Mouse (Mus musculus) embryonic facial prominence, embryonic 11.5 days (tissue): Measurements from ENCODE around the gene Rrh. TPM values are rescaled to one million over a fixed set of nuclear protein-coding genes. Genes with fewer than 3 reads are reported as not detected.
A peak's percentile ranks its signal among the peaks of the same experiment; 100 is the strongest.

ENCODE experiments used
- ATAC-seq: fragments of 200-750 bp; cut with Nextera tagmentation; replicated peaks from 2 replicates; pipeline ENCODE4 v1.8.0; 2017; ENCODE audit warnings: low read depth; ENCODE audit not compliant: insufficient number of reproducible peaks, low FRiP score, low TSS enrichment
- DNase-seq: peaks from one replicate; pipeline ENCODE4 v3.0.0-alpha.2; 2015; ENCODE audit warnings: low spot score
- H3K27ac ChIP-seq: fragments of 300-500 bp; sonication (generic); replicated peaks from 2 replicates; pipeline ENCODE4 v1.5.1; 2014; ENCODE audit warnings: mild to moderate bottlenecking, low read depth, low read length, control low read depth
- H3K27me3 ChIP-seq: fragments of 300-500 bp; sonication (generic); 2 replicates; pipeline ENCODE4 v1.6.1; 2014; ENCODE audit warnings: mild to moderate bottlenecking, low read length, moderate library complexity, mixed read lengths; ENCODE audit not compliant: control insufficient read depth, insufficient read depth
- H3K36me3 ChIP-seq: fragments of 300-500 bp; sonication (generic); replicated peaks from 2 replicates; pipeline ENCODE4 v1.6.1; 2014; ENCODE audit warnings: low read depth, mild to moderate bottlenecking, low read length, moderate library complexity, mixed read lengths; ENCODE audit not compliant: control insufficient read depth, insufficient read depth
- H3K4me1 ChIP-seq: fragments of 300-500 bp; sonication (generic); 2 replicates; pipeline ENCODE4 v1.6.1; 2014; ENCODE audit warnings: low read length, mixed read lengths; ENCODE audit not compliant: control insufficient read depth, insufficient read depth
- H3K4me2 ChIP-seq: fragments of 300-500 bp; sonication (generic); 2 replicates; pipeline ENCODE4 v1.6.1; 2014; ENCODE audit warnings: low read depth, mild to moderate bottlenecking, control low read depth, low read length, moderate library complexity
- H3K4me3 ChIP-seq: fragments of 300-500 bp; sonication (generic); 2 replicates; pipeline ENCODE4 v1.5.1; 2014; ENCODE audit warnings: low read depth, low read length, control low read depth
- H3K9ac ChIP-seq: fragments of 300-500 bp; sonication (generic); replicated peaks from 2 replicates; pipeline ENCODE4 v1.6.1; 2014; ENCODE audit warnings: mild to moderate bottlenecking, control low read depth, low read length
- H3K9me3 ChIP-seq: fragments of 300-500 bp; sonication (generic); replicated peaks from 2 replicates; pipeline ENCODE4 v1.6.1; 2016; ENCODE audit warnings: mild to moderate bottlenecking, low read length, inconsistent platforms, mixed read lengths; ENCODE audit not compliant: control insufficient read depth
- WGBS: fragments of 180-500 bp; shearing (Covaris S2); extraction: QIAGEN DNeasy Blood & Tissue Kit; methylation state at CpG from one replicate; pipeline ENCODE4 v1.1.7; 2014; 5-methylcytosine and 5-hydroxymethylcytosine counted together
- polyA plus RNA-seq: library from polyadenylated mRNA; unstranded; fragments of >200 nt; fragmentation: Nextera tagmentation; extraction: Ambion mirVana; gene quantifications from 2 replicates; pipeline ENCODE4 v1.2.1, GENCODE M21; 2014

The Rrh gene
- polyA plus RNA-seq = 0.15 and 0.61 TPM in 2 replicates

- no peak within 1 kb of the TSS for H3K4me2 ChIP-seq
- H3K27ac ChIP-seq = no peak within 1 kb of the TSS
- H3K9ac ChIP-seq = no peak within 1 kb of the TSS
- no peaks in the 10 kb centered on the region for H3K27me3 ChIP-seq
- no peaks in the 10 kb centered on the region for H3K4me1 ChIP-seq
- H3K36me3 ChIP-seq = peaks cover 2% of the 10 kb centered on the region; the same call in 1 of the 2 replicates
- H3K4me3 ChIP-seq = no peak within 1 kb of the TSS
- H3K9me3 ChIP-seq = no peaks in the 10 kb centered on the region
- ATAC-seq = no peak
- WGBS = 81% methylated on average over 11 of the region's 11 CpGs
- no peak for DNase-seq
Measured at GRCm38 (mm10) chr3:129822206-129822775, at the start of gene Rrh. Gene Rrh, minus strand, starts transcription at chr3:129822587.

- Histone ChIP-seq H3K4me1 (no peaks in the 10 kb centered on the region), H3K9ac (no peak overlapping the region), H3K4me3 (no peak overlapping the region), H3K36me3 (no peaks in the 10 kb centered on the region), H3K4me2 (no peak overlapping the region), H3K27ac (no peak overlapping the region), H3K9me3 (no peaks in the 10 kb centered on the region), H3K27me3 (no peaks in the 10 kb centered on the region)
- 48% methylated on average over 14 of the region's 14 CpGs for WGBS
- ATAC-seq (no peak), DNase-seq (peak; percentile 31)
Measured at GRCm38 (mm10) chr3:129863698-129864097, 41.3 kb upstream of the Rrh start.

DNA sequence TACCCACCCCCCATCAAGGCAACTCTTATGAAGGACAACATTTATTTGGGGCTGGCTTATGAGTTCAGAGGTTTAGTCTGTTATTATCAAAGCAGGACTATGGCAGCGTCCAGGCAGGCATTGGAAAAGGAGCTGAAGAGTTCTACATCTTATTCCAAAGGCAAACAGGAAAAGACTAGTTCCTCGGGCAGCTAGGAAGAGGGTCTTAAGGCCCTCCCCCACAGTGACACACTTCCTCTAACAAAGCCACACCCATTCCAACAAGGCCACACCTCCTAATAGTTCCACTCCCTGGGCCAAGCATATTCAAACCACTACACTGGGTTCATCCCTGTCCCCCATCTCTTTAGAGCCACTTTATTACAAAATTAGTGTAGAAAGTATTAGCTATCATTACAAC is 40.2 kb upstream of the Rrh start:
- Histone ChIP-seq H3K4me1 (no peaks in the 10 kb centered on the region), H3K9ac (no peak overlapping the region), H3K27ac (no peak overlapping the region), H3K4me2 (no peak overlapping the region), H3K9me3 (no peaks in the 10 kb centered on the region), H3K36me3 (no peaks in the 10 kb centered on the region), H3K4me3 (no peak overlapping the region), H3K27me3 (no peaks in the 10 kb centered on the region)
- ATAC-seq (no peak), DNase-seq (no peak)
- 84% methylated on average over 2 of the region's 2 CpGs for WGBS

DNA sequence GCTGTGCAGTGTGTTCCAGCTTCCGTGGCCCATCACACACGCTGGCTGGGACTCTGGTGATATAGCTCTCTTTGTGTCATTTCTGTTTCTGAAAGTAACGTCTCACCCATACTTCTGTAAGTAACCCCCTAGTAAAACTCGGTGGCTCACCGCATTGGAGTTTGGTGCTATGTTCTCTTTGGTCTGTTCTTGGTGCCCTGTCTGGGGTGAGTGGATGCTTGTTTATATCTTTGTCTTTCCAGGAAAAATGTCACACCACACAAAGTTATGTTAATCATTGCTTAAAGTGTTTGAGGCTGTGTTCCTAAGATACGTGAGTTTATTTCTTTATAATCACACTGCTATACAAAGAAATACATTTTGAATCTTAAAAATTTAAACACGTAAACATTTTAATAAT is 24.5 kb upstream of the Rrh start:
- Histone ChIP-seq H3K4me1 (no peaks in the 10 kb centered on the region), H3K36me3 (no peaks in the 10 kb centered on the region), H3K9me3 (no peaks in the 10 kb centered on the region), H3K4me2 (no peak overlapping the region), H3K9ac (no peak overlapping the region), H3K27me3 (no peaks in the 10 kb centered on the region), H3K27ac (no peak overlapping the region), H3K4me3 (no peak overlapping the region)
- DNase-seq (no peak), ATAC-seq (no peak)
- 85% methylated on average over 7 of the region's 7 CpGs for WGBS

- no peaks in the 10 kb centered on the region for H3K9me3 ChIP-seq
- H3K27ac ChIP-seq = no peak overlapping the region
- no peaks in the 10 kb centered on the region for H3K4me1 ChIP-seq
- no peak overlapping the region for H3K9ac ChIP-seq
- 83% methylated on average over 2 of the region's 2 CpGs for WGBS
- DNase-seq (no peak), ATAC-seq (no peak)
- H3K27me3 ChIP-seq = no peaks in the 10 kb centered on the region
- no peaks in the 10 kb centered on the region for H3K36me3 ChIP-seq
- H3K4me3 ChIP-seq = no peak overlapping the region
- H3K4me2 ChIP-seq = no peak overlapping the region
Measured at GRCm38 (mm10) chr3:129845868-129846267, 23.5 kb upstream of the Rrh start.

GRCm38 (mm10) chr3:129838017-129838416 is 15.6 kb upstream of the Rrh start:
- H3K4me1 ChIP-seq = no peaks in the 10 kb centered on the region
- H3K4me2 ChIP-seq = no peak overlapping the region
- H3K9me3 ChIP-seq = no peaks in the 10 kb centered on the region
- H3K36me3 ChIP-seq = no peaks in the 10 kb centered on the region
- no peak overlapping the region for H3K27ac ChIP-seq
- no peaks in the 10 kb centered on the region for H3K27me3 ChIP-seq
- 49% methylated on average over 7 of the region's 7 CpGs for WGBS
- no peak for ATAC-seq
- no peak overlapping the region for H3K4me3 ChIP-seq
- DNase-seq = no peak
- H3K9ac ChIP-seq = no peak overlapping the region

- H3K4me3 ChIP-seq = no peak overlapping the region
- no peaks in the 10 kb centered on the region for H3K4me1 ChIP-seq
- H3K9me3 ChIP-seq = no peaks in the 10 kb centered on the region
- H3K27ac ChIP-seq = no peak overlapping the region
- ATAC-seq = no peak
- no peak overlapping the region for H3K9ac ChIP-seq
- WGBS = 88% methylated on average over 6 of the region's 6 CpGs
- DNase-seq = no peak
- H3K27me3 ChIP-seq = no peaks in the 10 kb centered on the region
- H3K4me2 ChIP-seq = no peak overlapping the region
- H3K36me3 ChIP-seq = no peaks in the 10 kb centered on the region
Measured at GRCm38 (mm10) chr3:129836965-129837364, 14.6 kb upstream of the Rrh start.

DNA sequence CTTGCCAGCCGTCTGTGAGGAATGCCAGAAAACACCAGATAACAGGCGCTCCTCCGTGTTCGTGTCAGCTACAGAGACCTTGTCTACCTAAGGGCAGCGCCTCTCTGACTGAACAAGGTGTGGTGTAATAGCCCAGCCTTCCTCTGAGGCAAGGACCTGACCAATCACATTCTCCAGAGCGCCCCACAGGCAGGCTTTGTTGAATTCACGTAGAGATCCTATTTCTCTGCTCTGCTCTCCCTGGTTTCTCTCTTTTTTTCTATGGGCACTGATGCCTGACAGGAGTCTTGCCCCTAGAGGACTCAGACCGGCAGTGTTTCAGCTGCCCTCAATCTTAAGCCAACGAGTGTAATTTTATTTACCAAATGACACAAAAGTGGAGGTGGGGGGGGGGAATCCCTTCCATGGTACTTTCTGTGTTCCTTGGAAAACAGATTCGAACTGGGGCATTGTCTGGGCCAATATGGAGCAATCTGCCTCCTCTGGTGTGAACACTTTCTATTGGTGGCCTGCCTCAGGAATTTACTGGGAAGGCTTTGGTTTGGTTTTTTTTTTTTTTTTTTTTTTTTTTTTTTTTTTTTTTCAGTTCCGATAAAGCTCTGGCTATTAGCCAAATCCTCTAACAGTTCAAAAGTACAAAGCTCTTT is 13.8 kb upstream of the Rrh start:
- Histone ChIP-seq H3K36me3 (no peaks in the 10 kb centered on the region), H3K4me1 (no peaks in the 10 kb centered on the region), H3K4me2 (no peak overlapping the region), H3K27me3 (no peaks in the 10 kb centered on the region), H3K4me3 (no peak overlapping the region), H3K9ac (no peak overlapping the region), H3K27ac (no peak overlapping the region), H3K9me3 (no peaks in the 10 kb centered on the region)
- WGBS = 17% methylated on average over 11 of the region's 11 CpGs
- no peak for ATAC-seq
- DNase-seq = peak; percentile 61
